Mouse (Mus musculus) heart, adult 2 months (tissue): ENCODE results near the gene Tm4sf4. TPM values are rescaled to one million over a fixed set of nuclear protein-coding genes. Genes with fewer than 3 reads are reported as not detected.
A peak's percentile ranks its signal among the peaks of the same experiment; 100 is the strongest.

Experiments
- DNase-seq, 2 experiments: peaks; one replicate each; pipeline ENCODE4 v3.0.0; 2021
- H3K27ac ChIP-seq: fragments of 200-600 bp; 2 replicates; pipeline ENCODE4 v1.8.1; 2022
- H3K27me3 ChIP-seq: fragments of 200-500 bp; 2 replicates; pipeline ENCODE4 v1.6.1; 2012; ENCODE audit warnings: mild to moderate bottlenecking, low read length, inconsistent platforms, mixed read lengths; ENCODE audit not compliant: control insufficient read depth, insufficient read depth
- H3K36me3 ChIP-seq: fragments of 200-500 bp; 2 replicates; pipeline ENCODE4 v1.6.1; 2012; ENCODE audit warnings: low read length, inconsistent platforms; ENCODE audit not compliant: control insufficient read depth, insufficient read depth
- H3K4me1 ChIP-seq: fragments of 200-500 bp; 2 replicates; pipeline ENCODE4 v1.6.1; 2011; ENCODE audit warnings: low read length; ENCODE audit not compliant: control insufficient read depth, insufficient read depth
- H3K4me3 ChIP-seq: fragments of 200-600 bp; 2 replicates; pipeline ENCODE4 v1.8.1; 2022
- H3K79me2 ChIP-seq: fragments of 200-500 bp; replicated peaks from 2 replicates; pipeline ENCODE4 v1.6.1; 2012; ENCODE audit warnings: mild to moderate bottlenecking, inconsistent platforms, low read length, moderate library complexity, mixed read lengths; ENCODE audit not compliant: control insufficient read depth, insufficient read depth
- H3K9ac ChIP-seq: fragments of 200-500 bp; 2 replicates; pipeline ENCODE4 v1.6.1; 2012; ENCODE audit warnings: low read depth, mild to moderate bottlenecking, control low read depth, inconsistent platforms, low read length, mixed read lengths
- CTCF ChIP-seq: fragments of 200-600 bp; IDR thresholded peaks from 2 replicates; pipeline ENCODE4 v1.8.1; 2022; ENCODE audit warnings: antibody characterized with exemption, mild to moderate bottlenecking, moderate library complexity
- EP300 ChIP-seq: fragments of 200-500 bp; IDR thresholded peaks from 2 replicates; pipeline ENCODE4 v1.6.1; 2011; ENCODE audit warnings: low read depth, low read length, control low read depth; ENCODE audit not compliant: insufficient read depth
- POLR2A ChIP-seq: fragments of 200-500 bp; IDR thresholded peaks from 2 replicates; pipeline ENCODE4 v1.6.1; 2011; ENCODE audit warnings: mild to moderate bottlenecking, low read depth, low read length, control low read depth; ENCODE audit not compliant: insufficient read depth
- WGBS: fragments of 180-500 bp; shearing (Covaris S2); methylation state at CpG from one replicate; pipeline ENCODE4 v1.1.7; 2018; 5-methylcytosine and 5-hydroxymethylcytosine counted together
- intact Hi-C: fragments of 180-260 bp; cut with DNase I; formaldehyde crosslinking; loops from one replicate; pipeline ENCODE4 v1.15.1; 2025
- polyA plus RNA-seq: library from polyadenylated mRNA; depleted of rRNA; stranded (reverse); fragments of >200 nt; gene quantifications from 2 replicates; pipeline ENCODE4 v1.2.3, GENCODE M21; 2012; rRNA removed
- total RNA-seq, 2 experiments: library from RNA; stranded (reverse); gene quantifications; 2 replicates each; pipeline ENCODE4 v1.2.3; 2021

Tm4sf4 gene
- total and polyA plus RNA-seq, 3 experiments, result 0.14 to 0.16 (median 0.14) TPM

- TF ChIP-seq POLR2A (no peak), EP300 (no peak), CTCF (no peak)
- H3K79me2 ChIP-seq, result peaks cover 6% of the 10 kb centered on the region
- H3K27me3 ChIP-seq, result no peaks in the 10 kb centered on the region
- 93% methylated on average over 8 of the region's 8 CpGs for WGBS
- peaks cover 10% of the 10 kb centered on the region for H3K4me1 ChIP-seq
- H3K27ac ChIP-seq, result no peak overlapping the region
- intact Hi-C loops, result no loop called here
- no peak overlapping the region for H3K9ac ChIP-seq
- H3K4me3 ChIP-seq, result no peak overlapping the region
- peaks cover 17% of the 10 kb centered on the region for H3K36me3 ChIP-seq
- no peak for DNase-seq
Measured at GRCm38 (mm10) chr3:57474421-57474820, 49.3 kb downstream of the Tm4sf4 start.

DNA sequence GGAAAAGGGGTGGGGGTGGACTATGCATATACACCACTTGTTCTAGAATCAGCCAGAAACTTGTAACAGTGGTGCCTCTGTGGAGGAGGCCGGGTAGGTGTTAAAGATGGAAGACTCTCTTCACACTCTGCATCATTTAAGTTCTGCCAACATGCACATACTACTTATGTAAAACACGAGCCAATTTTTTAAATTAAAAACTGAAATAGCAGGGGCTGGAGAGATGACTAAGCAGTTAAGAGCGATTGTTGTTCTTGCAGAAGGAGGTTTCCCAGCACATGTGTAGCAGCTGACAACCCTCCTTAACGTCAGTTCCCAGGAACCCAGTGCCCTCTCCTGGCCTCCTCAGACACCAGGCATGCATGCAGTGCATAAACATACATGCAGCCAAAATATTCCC, 55.5 kb downstream of the Tm4sf4 start:
- Histone ChIP-seq H3K4me1 (peaks cover 15% of the 10 kb centered on the region), H3K27ac (no peak overlapping the region), H3K27me3 (no peaks in the 10 kb centered on the region), H3K36me3 (peaks cover 18% of the 10 kb centered on the region), H3K79me2 (peaks cover 11% of the 10 kb centered on the region), H3K4me3 (no peak overlapping the region), H3K9ac (no peak overlapping the region)
- no peak for TF ChIP-seq POLR2A
- TF ChIP-seq CTCF, result no peak
- TF ChIP-seq EP300, result no peak
- intact Hi-C loops, result no loop called here
- no peak for DNase-seq
- 67% methylated on average over 4 of the region's 4 CpGs for WGBS

DNA sequence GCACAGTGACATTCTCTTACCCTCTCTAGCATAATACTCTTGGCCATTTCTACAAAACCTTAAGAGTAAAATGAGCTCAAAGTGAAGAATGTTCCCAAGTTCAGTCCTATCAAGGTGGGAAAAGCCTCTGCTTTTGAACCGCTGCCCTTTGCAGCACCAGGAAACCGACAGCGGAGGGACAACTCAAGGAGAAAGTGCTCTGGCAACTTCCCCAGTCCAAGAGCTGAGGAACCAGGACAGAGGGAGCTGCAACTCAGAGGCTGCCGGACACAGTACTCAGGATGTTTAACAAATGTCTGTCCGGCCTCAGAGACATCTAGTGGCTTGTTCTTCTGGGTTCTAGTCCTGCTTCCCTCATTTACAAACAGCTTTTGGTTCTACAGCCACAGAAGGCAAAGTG, 56.9 kb downstream of the Tm4sf4 start:
- TF ChIP-seq POLR2A (no peak), EP300 (no peak), CTCF (no peak)
- Histone ChIP-seq H3K9ac (no peak overlapping the region), H3K79me2 (peaks cover 12% of the 10 kb centered on the region), H3K27ac (peak overlapping the region; percentile 43), H3K36me3 (peaks cover 25% of the 10 kb centered on the region), H3K4me1 (peaks cover 19% of the 10 kb centered on the region), H3K4me3 (no peak overlapping the region), H3K27me3 (no peaks in the 10 kb centered on the region)
- WGBS, result 14% methylated on average over 5 of the region's 5 CpGs
- peak in 1 of 2 experiments; percentile 21 for DNase-seq
- intact Hi-C loops, result no loop called here

- Histone ChIP-seq H3K4me3 (no peak overlapping the region), H3K27ac (no peak overlapping the region), H3K79me2 (peaks cover 4% of the 10 kb centered on the region), H3K9ac (no peak overlapping the region), H3K27me3 (no peaks in the 10 kb centered on the region), H3K36me3 (peaks cover 30% of the 10 kb centered on the region), H3K4me1 (peaks cover 23% of the 10 kb centered on the region)
- intact Hi-C loops, result loop anchor here (5.0 kb wide), 1 partner anchor 91 kb away; the partner anchor contains the start of gene Wwtr1
- DNase-seq, result no peak
- WGBS, result 73% methylated on average over 4 of the region's 4 CpGs
- TF ChIP-seq POLR2A, result no peak
- TF ChIP-seq EP300, result no peak
- no peak for TF ChIP-seq CTCF
Measured at GRCm38 (mm10) chr3:57486068-57486467, 61.0 kb downstream of the Tm4sf4 start.

GRCm38 (mm10) chr3:57487455-57488153, 62.5 kb downstream of the Tm4sf4 start:
- Histone ChIP-seq H3K27ac (peak overlapping the region; percentile 54), H3K4me3 (no peak overlapping the region), H3K79me2 (peaks cover 6% of the 10 kb centered on the region), H3K9ac (no peak overlapping the region), H3K36me3 (peaks cover 20% of the 10 kb centered on the region), H3K27me3 (no peaks in the 10 kb centered on the region), H3K4me1 (peaks cover 13% of the 10 kb centered on the region)
- 19% methylated on average over 8 of the region's 8 CpGs for WGBS
- intact Hi-C loops, result loop anchor here (5.0 kb wide), 1 partner anchor 90 kb away; the partner anchor contains the start of gene Wwtr1
- TF ChIP-seq CTCF (no peak), EP300 (peak; percentile 86; the same call in 1 of the 2 replicates), POLR2A (0 out of 2 replicates have a peak, but pooled peaks have one; percentile 25)
- peak in 1 of 2 experiments; percentile 64 for DNase-seq

Other genes starting within 250 kb of the Tm4sf4 start
- 10 to 100 TPM; 78.5 to 84.6 TPM for gene Tm4sf1, start 123.3 kb upstream of the Tm4sf4 start, total RNA-seq
- 148 and 297 TPM in 2 replicates for gene Tm4sf1, start 123.3 kb upstream of the Tm4sf4 start, polyA plus RNA-seq
- gene Wwtr1, start 150.6 kb downstream of the Tm4sf4 start, total RNA-seq, result 10 to 100 TPM; 46.5 to 49.1 TPM
- gene Wwtr1, start 150.6 kb downstream of the Tm4sf4 start, polyA plus RNA-seq, result 28.2 and 40.6 TPM in 2 replicates
- 10 to 100 TPM; 12.2 to 13.9 TPM for gene Commd2, start 226.4 kb downstream of the Tm4sf4 start, total RNA-seq
- 11.9 and 19.4 TPM in 2 replicates for gene Commd2, start 226.4 kb downstream of the Tm4sf4 start, polyA plus RNA-seq